Mouse (Mus musculus) embryo, embryonic 11.5 days (tissue): ENCODE measurements around the gene Trim56.

Source experiments
- DNase-seq: peaks from one replicate; pipeline ENCODE4 v3.0.0-alpha.2; 2012; ENCODE audit warnings: low read depth, low spot score

Gene Trim56

DNA sequence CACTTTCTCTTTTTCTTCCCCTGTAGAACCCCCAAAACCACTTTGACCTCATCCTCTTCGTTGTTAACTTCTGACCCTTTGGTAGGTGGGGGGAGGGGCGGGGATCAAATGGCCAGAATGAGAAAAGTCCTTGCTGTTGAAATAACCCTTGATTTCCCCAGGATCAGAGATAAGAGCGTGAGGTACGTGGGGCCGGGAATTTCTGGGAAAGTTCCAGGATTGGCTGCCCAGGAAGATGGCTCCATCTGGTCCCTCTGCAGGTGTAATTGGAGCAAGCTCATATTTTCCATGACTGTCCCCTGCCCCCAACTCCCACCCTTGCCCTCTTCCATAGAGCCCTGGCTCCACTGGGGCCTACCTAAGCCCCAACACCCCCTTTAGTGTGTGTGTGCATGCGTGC is 40.3 kb downstream of the Trim56 start:
- DNase-seq, result no peak

DNA sequence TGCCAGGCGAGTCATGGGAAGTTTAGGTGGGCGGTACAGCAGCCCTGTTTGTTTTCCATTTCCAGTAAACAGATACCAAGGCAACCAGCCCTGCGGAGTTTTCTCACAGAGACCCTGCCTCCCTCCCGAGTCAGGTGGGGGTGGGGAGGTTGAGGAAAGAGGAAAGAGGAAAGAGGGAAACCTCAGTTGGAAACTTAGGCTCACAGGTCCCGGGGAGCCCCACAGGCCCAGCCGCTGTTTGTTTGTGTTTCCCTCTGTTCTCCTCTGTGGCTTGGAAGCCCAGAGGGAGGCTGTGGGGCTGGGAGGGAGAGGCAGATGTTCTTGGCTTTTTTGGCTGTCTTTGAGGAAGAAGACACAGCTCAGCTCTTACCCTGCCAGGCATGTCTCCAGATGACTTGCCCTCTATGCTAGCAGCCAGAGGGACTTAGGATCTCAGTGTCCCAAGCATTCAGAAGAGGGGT is 41.8 kb downstream of the Trim56 start:
- no peak for DNase-seq

DNA sequence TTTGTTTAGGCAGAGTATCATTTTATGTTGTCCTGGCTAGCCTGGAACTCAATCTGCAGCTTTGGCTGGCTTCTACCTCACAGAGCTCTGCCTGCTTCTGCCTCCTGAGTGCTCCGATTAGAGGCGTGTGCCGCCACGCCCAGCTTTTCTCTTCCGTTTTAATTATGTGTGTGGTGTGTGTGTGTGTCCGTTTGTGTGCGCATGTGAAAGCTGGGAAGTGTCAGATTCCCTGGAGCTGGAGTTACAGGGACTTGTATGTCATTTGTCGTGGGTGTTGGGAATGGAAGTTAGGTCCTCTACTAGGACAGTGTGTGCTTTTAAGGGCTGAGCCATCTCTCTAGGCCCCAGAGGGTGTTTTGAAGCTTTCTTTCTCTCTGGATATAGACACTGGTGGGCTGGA is 42.9 kb downstream of the Trim56 start:
- DNase-seq, result no peak

DNA sequence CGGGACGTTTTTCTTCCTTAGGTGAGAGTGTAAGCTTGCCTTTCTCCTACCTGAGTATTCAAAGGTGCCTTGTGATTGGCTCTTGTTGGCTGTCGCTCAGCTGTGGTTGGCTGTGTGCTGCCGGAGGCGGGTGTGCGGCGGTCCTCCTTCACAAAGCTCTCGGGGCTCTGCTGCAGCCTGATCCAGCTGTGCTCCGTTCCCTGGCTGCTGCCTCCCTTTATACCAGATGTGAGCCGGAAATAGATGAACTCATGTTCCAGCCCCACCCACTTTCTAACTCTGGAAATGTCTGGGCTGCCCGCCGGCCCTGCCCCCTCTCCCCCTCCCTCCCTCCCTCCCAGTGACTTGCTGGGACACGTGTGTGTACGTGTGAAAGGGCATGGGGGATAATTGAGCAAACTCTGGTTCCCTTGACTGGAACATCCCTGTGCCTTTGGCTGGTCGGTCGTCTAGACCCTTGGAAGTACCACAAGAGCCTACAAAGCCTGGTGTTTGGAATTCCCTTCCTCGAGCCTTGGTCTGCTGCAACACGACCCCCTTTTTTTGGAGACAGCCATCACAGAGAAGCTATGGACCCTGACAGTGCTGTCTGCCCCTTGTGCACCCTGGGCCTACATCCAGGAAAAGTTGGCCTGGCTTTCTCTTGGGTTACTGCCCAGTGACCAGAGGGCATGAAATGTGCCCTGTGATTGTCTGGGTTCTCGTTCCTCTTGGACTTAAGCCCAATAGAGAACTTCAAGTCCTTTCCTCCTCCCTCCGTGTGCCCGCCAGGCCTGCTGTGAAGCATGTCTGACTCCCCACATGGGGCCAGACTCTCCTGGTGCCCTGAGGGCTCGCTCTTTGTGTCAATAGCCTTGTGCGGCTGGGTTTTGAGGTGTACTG is 43.7 kb downstream of the Trim56 start, which contains the start of gene Serpine1:
Gene Serpine1, minus strand, starts transcription at position 190 of the 882 bp plus-strand sequence.
- peak; percentile 54 for DNase-seq

DNA sequence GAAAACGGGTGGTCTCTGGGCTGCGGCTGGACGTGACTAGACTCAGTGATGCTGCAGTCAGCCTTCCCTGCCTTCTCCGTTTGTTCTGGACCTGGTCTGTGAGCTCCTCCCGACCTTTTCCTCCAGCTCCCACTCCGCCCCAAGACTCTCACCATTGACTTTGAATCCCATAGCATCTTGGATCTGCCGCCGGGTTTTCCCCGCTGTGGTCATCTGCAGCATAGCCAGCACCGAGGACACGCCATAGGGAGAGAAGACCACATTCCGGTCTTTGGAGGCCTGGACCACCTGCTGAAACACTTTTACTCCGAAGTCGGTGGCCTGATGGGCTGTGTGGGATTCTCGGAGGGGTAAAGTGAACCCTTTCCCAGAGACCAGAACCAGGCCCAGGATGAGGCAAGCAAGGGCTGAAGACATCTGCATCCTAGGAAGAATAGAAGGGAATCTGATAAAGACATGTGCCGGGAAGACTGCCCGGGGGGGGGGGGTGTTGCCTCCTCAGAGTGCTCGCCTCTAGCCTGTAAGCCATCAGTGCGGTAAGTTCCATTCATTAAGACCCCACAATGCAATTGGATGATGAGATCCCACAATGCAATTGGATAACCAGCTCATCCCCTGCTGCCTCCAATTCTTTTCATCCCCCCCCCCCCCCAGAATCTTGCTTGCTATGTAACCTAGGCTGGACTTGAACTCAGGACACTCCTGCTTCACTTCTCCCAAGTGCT is 45.0 kb downstream of the Trim56 start:
- no peak for DNase-seq

DNA sequence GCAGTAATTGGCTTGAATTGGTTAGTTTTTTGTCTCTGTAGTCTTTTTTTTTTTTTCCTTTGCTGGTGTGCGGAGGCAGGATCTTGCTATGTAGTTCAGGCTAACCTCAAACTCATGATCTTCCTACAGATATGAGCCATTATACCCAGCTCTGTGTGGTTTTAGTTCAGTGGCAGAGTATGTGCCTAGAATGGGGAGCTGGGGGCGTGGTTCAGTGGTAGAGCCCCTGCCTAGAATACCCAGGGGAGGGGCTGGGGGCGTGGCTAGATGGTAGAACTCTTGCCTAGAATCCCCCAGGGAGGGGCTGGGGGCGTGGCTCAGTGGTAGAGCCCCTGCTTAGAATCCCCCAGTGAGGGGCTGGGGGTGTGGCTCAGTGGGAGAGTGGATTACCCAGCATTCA is 47.3 kb downstream of the Trim56 start:
- DNase-seq, result no peak

DNA sequence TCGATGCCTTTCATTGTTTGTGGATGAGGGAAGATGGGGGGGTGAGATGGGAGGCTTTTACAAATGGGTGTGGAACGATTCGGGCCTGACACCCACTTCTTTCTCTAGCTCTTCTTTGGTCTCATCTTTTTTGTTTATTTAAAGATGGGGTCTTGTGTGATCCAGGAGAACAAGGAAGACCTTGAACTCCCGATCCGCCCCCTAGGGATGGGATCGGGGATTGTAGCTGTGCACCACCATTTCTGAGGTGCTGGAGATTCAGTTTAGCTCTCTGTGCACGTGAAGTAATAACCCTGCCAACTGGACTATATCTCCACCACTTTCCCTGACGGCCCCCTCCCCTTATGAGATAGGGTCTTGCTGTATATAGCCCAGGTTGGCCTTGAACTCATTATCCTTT is 50.1 kb downstream of the Trim56 start:
- no peak for DNase-seq

DNA sequence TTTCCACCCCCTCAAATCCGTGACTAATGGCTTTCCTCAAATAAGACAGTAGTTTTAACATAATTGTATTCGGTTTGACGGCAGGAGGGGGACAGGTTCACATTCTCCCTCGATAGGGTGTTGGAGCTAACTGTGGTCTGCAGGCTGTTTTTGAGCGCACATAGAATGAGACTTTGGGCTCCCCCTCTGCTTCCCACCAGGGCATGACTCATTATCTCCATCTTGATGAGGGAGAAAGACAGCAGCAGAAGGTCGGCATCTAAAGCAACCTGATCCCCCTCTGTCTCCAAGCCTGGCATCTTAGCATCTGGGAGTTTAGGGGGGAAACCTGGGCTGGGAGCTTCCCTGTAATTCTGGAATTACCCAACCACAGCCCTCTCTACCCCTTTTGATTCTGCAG is 50.6 kb downstream of the Trim56 start:
- no peak for DNase-seq

DNA sequence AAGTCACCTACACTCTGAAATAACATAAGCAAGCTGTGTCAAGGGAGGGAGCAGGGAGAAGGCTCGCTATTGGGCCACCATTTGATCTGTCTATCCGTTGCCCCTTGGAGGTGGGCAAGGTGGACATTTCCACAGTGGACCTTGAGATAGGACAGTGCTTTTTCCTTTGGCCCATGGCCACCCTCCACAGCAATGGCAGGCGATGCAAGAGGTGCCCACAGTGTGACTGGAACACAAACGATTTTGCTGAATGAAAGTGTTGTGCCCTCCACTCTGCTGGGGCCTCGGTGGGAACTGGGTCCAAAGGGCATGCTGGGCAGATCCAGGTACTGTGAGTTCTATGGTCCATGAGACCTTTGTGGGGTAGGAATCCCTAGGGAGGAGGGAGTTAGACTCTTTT is 53.4 kb downstream of the Trim56 start:
- DNase-seq, result no peak

DNA sequence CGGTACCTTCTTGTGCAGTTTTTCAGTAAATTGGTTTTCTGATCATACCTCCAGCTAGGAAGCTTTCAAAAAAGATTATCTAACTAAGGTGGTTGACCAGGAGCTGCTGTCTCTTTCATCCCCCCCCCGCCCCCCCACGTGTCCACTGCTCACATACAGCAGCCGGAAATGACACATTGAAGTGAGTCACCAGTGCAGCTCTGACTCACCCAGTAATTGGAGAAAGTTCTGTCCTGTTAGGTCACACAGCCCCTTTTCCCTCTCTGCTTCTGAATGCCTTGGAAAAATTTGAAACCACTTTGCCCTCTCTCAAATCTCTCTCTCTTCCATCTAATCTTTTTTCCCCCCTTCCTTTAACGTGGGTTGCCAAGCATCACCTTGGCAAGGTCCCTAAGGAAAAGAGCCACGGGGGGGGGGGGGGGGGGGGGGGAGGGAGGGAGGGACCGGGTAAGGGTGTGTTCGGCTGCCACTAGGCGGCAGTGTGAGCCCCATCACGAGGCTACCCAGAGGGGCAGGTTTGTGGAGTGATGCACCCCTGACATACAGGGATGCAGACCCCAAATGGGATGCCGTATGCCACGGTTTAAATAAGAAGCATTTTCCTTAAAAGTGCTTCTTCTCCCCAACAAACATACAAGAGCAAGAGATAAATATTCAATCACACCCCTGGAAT is 54.1 kb downstream of the Trim56 start:
- DNase-seq, result no peak
